Mouse (Mus musculus): ENCODE measurements at regions not wholly inside any gene's neighbourhood (a gene's known extent, or its start where the extent isn't known, plus 50 kb on each side); places are given as distances from the start of the nearest gene placed in this dataset.
"Not testable (repeated sequence)": the region's sequence is repeated elsewhere in the genome, so short reads cannot be mapped to it uniquely, and the experiment has no call there.

GRCm38 (mm10) chr12:3016777-3017176 lies 293.0 kb downstream of the Rab10 start:
- ATAC-seq (replicated peaks in 1 of 2; ENCODE audit: insufficient read depth in 1 of 2, low FRiP score in 2 of 2, low TSS enrichment in 1 of 2, low read depth in 1 of 2, poor library complexity in 2 of 2, severe bottlenecking in 2 of 2): not testable (repeated sequence)

Data from hematopoietic stem cell, adult 5-6 weeks (primary cell).